Mouse (Mus musculus) spleen, adult 2 months (tissue): ENCODE measurements around the gene Cdk15.

ENCODE experiments used
- CTCF ChIP-seq: fragments of 200-500 bp; IDR thresholded peaks from 2 replicates; pipeline ENCODE4 v1.5.1; 2011; ENCODE audit warnings: mild to moderate bottlenecking, inconsistent platforms; ENCODE audit not compliant: insufficient read depth, insufficient read length, insufficient replicate concordance; ENCODE audit errors: extremely low read depth
- POLR2A ChIP-seq: fragments of 200-500 bp; IDR thresholded peaks from 2 replicates; pipeline ENCODE4 v1.6.1; 2011; ENCODE audit warnings: low read depth, low read length, inconsistent platforms

DNA sequence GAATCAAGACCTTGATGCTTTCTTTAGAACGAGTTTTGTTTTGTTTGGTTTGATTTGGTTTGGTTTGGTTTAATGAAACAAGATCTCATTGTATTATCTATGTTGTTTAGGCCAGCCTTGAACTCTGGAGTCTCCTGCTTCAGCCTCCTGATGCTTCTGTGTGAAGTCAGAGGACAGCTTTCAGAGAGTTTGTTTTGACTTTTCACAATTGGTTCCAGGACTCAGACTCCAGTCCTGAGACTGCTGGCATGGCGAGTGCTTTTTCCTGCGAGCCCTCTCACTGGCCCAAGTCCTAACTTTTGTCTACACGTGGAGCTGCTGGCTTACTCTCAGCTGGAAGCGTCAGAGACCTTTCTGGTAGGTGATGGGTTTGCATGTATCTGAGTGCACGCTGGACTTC, 128.9 kb downstream of the Cdk15 start:
- TF ChIP-seq POLR2A (no peak), CTCF (no peak)
